Mouse (Mus musculus) layer of hippocampus, postnatal 36 days (tissue): ENCODE data around the gene Larp4. TPM values are rescaled to one million over a fixed set of nuclear protein-coding genes. Genes with fewer than 3 reads are reported as not detected.

Experiments
- DNase-seq, 2 experiments: peaks; one replicate each; pipeline ENCODE4 v3.0.0; 2022
- total RNA-seq, 2 experiments: library from RNA; stranded (reverse); gene quantifications; 2 replicates each; pipeline ENCODE4 v1.2.3; 2021

The Larp4 gene
- total RNA-seq, 2 experiments from 2014 or later: 46.6 to 52.1 TPM

GRCm38 (mm10) chr15:100058912-100059311 lies 89.0 kb downstream of the Larp4 start:
- DNase-seq: no peak

- no peak for DNase-seq
Measured at GRCm38 (mm10) chr15:100059626-100060311, 89.9 kb downstream of the Larp4 start.

- no peak for DNase-seq
Measured at GRCm38 (mm10) chr15:100060513-100061140, 90.8 kb downstream of the Larp4 start.

GRCm38 (mm10) chr15:100061377-100061776 lies 91.5 kb downstream of the Larp4 start:
- no peak for DNase-seq

- DNase-seq: no peak
Measured at GRCm38 (mm10) chr15:100063229-100063773, 93.4 kb downstream of the Larp4 start.

Other genes with a start within 250 kb of the Larp4 start
- 100 to 1,000 TPM; 122 to 134 TPM for gene Cox14, start 244.4 kb upstream of the Larp4 start, total RNA-seq
- 10 to 100 TPM; 29.6 to 30.2 TPM for gene Cers5, start 197.2 kb upstream of the Larp4 start, total RNA-seq
- 10 to 100 TPM; 11.6 to 12.4 TPM for gene Lima1, start 94.6 kb upstream of the Larp4 start, total RNA-seq
- under 1 TPM; 0.05 to 0.07 TPM for gene Fam186a, start 3.0 kb upstream of the Larp4 start, total RNA-seq
- 10 to 100 TPM; 48.5 to 58.8 TPM for gene Dip2b, start 68.6 kb downstream of the Larp4 start, total RNA-seq